Mouse (Mus musculus) heart, adult 18-20 months (tissue): Measurements from ENCODE around the gene Wscd2. TPM values are rescaled to one million over a fixed set of nuclear protein-coding genes. Genes with fewer than 3 reads are reported as not detected.

ENCODE experiments used
- total RNA-seq, 2 experiments: library from RNA; stranded (reverse); gene quantifications; 2 replicates each; pipeline ENCODE4 v1.2.3; 2021

The Wscd2 gene
- total RNA-seq, 2 experiments from 2014 or later: 0.22 to 0.23 TPM

Other genes with a start within 250 kb of the Wscd2 start
- 1 to 10 TPM in 1 of 2 experiments, under 1 TPM in 1; 0.25 to 1.0 TPM for gene Sgsm1, start 179.5 kb upstream of the Wscd2 start, total RNA-seq
- gene Aym1, start 133.0 kb upstream of the Wscd2 start, total RNA-seq: not detected
- 10 to 100 TPM; 21.3 to 22.3 TPM for gene Cmklr1, start 160.1 kb downstream of the Wscd2 start, total RNA-seq
- not detected for gene 1700069L16Rik, start 234.4 kb downstream of the Wscd2 start, total RNA-seq
- gene Ficd, start 245.5 kb downstream of the Wscd2 start, total RNA-seq: 1 to 10 TPM; 8.6 to 8.7 TPM